Mouse (Mus musculus): ENCODE data around the gene Bsg.

DNA sequence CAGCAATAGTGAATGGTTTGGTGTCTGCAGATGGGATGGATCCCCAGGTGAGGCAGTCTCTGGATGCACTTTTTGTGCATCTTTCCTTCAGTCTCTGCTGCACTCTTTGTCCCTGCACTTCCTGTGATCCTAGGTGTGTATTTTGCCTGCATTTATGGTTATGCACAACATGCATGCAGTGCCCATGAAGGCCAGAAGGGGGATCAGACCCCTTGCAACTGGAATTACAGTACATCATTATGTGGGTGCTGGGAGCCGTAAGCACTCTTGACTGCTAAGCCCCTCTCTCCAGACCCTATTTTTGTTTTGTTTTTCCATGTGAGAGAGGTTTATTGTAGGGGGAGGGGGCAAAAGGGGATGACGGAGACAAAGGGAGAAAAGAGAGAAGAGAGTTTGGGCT lies 44.0 kb upstream of the Bsg start:
- TF ChIP-seq GATA1 (IDR thresholded peaks at IDR 0.05; ENCODE audit: low read depth, low read length), result no peak
- TF ChIP-seq MEF2A (IDR thresholded peaks at IDR 0.05; ENCODE audit: extremely low read depth, insufficient replicate concordance, low read depth, low read length, poor library complexity, severe bottlenecking), result no peak
- TF ChIP-seq POLR2A (IDR thresholded peaks at IDR 0.05; ENCODE audit: control insufficient read depth in 1 of 2, insufficient read depth in 1 of 2, low read depth in 1 of 2, low read length in 2 of 2, poor library complexity in 1 of 2), result no peak
